Mouse (Mus musculus): ENCODE data around the gene Ugt1a9.
"Not testable (repeated sequence)": the region's sequence is repeated elsewhere in the genome, so short reads cannot be mapped to it uniquely, and the experiment has no call there.

Gene Ugt1a9

GRCm38 (mm10) chr1:88070495-88070894 lies at the start of gene Ugt1a9:
TSS of gene Ugt1a9 (plus strand) at chr1:88070800.
- no peak for DNase-seq (ENCODE audit: low spot score in 2 of 2)

GRCm38 (mm10) chr1:88025244-88025643 lies 45.4 kb upstream of the Ugt1a9 start:
- DNase-seq (ENCODE audit: low spot score in 2 of 2) = not testable (repeated sequence)

- not testable (repeated sequence) for DNase-seq (ENCODE audit: low spot score in 2 of 2)
Measured at GRCm38 (mm10) chr1:88043044-88043443, 27.6 kb upstream of the Ugt1a9 start.

GRCm38 (mm10) chr1:88044832-88045437 lies 25.7 kb upstream of the Ugt1a9 start:
- not testable (repeated sequence) for DNase-seq (ENCODE audit: low spot score in 2 of 2)

- DNase-seq (ENCODE audit: low spot score in 2 of 2) = not testable (repeated sequence)
Measured at GRCm38 (mm10) chr1:88047408-88047807, 23.2 kb upstream of the Ugt1a9 start.

GRCm38 (mm10) chr1:88055088-88055487 lies 15.5 kb upstream of the Ugt1a9 start, which contains the start of gene Ugt1a10:
TSS of gene Ugt1a10 (plus strand) at chr1:88055388.
- no peak for DNase-seq (ENCODE audit: low spot score in 2 of 2)

- not testable (repeated sequence) for DNase-seq (ENCODE audit: low spot score in 2 of 2)
Measured at GRCm38 (mm10) chr1:88066472-88067102, 4.0 kb upstream of the Ugt1a9 start.

GRCm38 (mm10) chr1:88070902-88071301 lies 302 bp downstream of the Ugt1a9 start:
- no peak for DNase-seq (ENCODE audit: low spot score in 2 of 2)

GRCm38 (mm10) chr1:88074471-88074870 lies 3.9 kb downstream of the Ugt1a9 start:
- no peak for DNase-seq (ENCODE audit: low spot score in 2 of 2)

GRCm38 (mm10) chr1:88077128-88077527 lies 6.5 kb downstream of the Ugt1a9 start:
- no peak for DNase-seq (ENCODE audit: low spot score in 2 of 2)

GRCm38 (mm10) chr1:88081670-88082069 lies 11.1 kb downstream of the Ugt1a9 start:
- DNase-seq (ENCODE audit: low spot score in 2 of 2) = no peak

- DNase-seq (ENCODE audit: low spot score in 2 of 2) = no peak
Measured at GRCm38 (mm10) chr1:88086125-88086524, 15.5 kb downstream of the Ugt1a9 start.

- DNase-seq (ENCODE audit: low spot score in 2 of 2) = no peak
Measured at GRCm38 (mm10) chr1:88087513-88087912, 16.9 kb downstream of the Ugt1a9 start, which contains the start of gene Ugt1a8. TSS of gene Ugt1a8 (plus strand) at chr1:88087813.

GRCm38 (mm10) chr1:88092341-88092740 lies 21.7 kb downstream of the Ugt1a9 start:
- DNase-seq (ENCODE audit: low spot score in 2 of 2) = no peak

GRCm38 (mm10) chr1:88094270-88094676 lies 23.7 kb downstream of the Ugt1a9 start:
- not testable (repeated sequence) for DNase-seq (ENCODE audit: low spot score in 2 of 2)

- DNase-seq (ENCODE audit: low spot score in 2 of 2) = peak; percentile 57 to 60
Measured at GRCm38 (mm10) chr1:88094941-88095492, 24.4 kb downstream of the Ugt1a9 start, which contains the start of gene Ugt1a7c. TSS of gene Ugt1a7c (plus strand) at chr1:88095062.

GRCm38 (mm10) chr1:88098546-88098945 lies 27.9 kb downstream of the Ugt1a9 start:
- peak in 1 of 2 experiments; percentile 45 for DNase-seq (ENCODE audit: low spot score in 2 of 2)

GRCm38 (mm10) chr1:88099691-88100090 lies 29.1 kb downstream of the Ugt1a9 start:
- DNase-seq (ENCODE audit: low spot score in 2 of 2) = not testable (repeated sequence)

GRCm38 (mm10) chr1:88103019-88103418 lies 32.4 kb downstream of the Ugt1a9 start, which contains the start of gene Ugt1a6b:
TSS of gene Ugt1a6b (plus strand) at chr1:88103252.
- DNase-seq (ENCODE audit: low spot score in 2 of 2) = peak in 1 of 2 experiments; percentile 62

- not testable (repeated sequence) for DNase-seq (ENCODE audit: low spot score in 2 of 2)
Measured at GRCm38 (mm10) chr1:88103697-88104468, 33.3 kb downstream of the Ugt1a9 start.

GRCm38 (mm10) chr1:88104667-88105430 lies 34.2 kb downstream of the Ugt1a9 start:
- no peak for DNase-seq (ENCODE audit: low spot score in 2 of 2)

Measured in urinary bladder, adult 18-20 months (tissue).